Mouse (Mus musculus) frontal cortex, postnatal 10 days (tissue): ENCODE measurements around the gene 1110032A03Rik.

ENCODE experiments used
- DNase-seq, 2 experiments: peaks; one replicate each; pipeline ENCODE4 v3.0.0; 2022; ENCODE audit warnings: low spot score in 2 of 2, mixed read lengths in 1 of 2

The 1110032A03Rik gene

DNA sequence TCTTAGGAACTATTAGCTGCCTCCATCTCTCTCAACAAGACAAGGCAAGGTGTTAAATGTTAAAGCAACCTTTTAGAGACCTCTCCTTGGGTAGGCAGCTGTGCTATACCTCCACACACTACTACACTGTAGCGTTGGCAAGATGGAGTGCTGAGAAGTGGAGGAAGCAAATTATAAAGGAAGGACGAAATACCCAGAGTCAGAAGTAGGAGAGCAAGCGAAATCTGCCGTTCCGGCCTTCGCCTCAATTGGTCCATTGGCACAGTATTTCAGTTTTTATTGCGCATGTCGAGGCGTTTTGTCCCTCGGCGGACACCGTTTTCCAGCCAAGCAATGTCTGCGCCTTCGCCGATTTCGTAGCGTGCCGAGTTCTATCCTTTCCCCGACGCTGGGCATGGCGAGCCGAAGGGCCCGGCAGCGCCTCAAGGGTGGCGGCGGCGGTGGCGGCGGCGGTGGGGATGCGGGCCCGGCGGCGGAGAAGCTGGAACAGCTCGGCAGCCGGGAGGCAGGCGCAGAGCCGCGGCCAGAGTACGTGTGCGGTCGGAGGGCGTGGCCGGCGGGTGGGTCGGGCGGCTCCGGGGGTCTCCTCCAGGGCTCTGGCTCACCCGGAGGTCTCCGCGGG lies at the start of gene 1110032A03Rik, which contains the start of gene Alg9:
Gene 1110032A03Rik (minus strand): TSS at position 530 of the 622 bp plus-strand sequence.
Gene Alg9 (plus strand): TSS at position 29 of the 622 bp plus-strand sequence.
- DNase-seq: peak; percentile 74 to 86

DNA sequence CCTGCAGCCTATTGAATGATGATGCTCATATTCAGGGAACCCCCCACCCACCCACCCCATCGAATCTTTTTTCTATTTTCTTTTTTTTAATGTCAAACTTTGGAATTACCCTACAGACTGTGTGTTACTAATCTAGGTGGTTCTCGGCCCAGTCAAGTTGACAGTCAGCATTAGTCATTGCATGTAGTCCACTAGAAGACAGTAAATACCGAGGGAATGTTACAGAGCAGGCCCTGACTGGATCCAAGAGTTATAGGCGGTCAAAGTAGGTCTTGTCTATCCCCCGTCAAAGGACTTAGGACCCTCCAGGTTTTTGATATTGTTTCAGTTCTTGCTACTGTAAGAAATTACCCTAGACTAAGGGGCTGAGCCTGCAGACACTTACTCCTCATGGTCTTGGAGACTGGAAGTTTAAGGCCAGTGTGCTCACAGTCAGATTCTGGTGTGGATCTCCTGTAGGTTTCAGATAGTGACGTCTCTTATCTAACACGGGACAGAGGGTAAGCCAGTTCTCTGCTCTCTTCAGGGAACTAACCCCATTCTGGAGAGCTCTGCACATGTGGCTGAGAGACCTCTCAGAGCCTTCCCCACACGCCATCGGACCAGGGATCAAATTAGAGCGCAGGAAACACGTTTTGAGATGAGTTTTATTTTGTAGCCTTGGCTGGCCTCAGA lies 48.6 kb upstream of the 1110032A03Rik start:
- DNase-seq: no peak

DNA sequence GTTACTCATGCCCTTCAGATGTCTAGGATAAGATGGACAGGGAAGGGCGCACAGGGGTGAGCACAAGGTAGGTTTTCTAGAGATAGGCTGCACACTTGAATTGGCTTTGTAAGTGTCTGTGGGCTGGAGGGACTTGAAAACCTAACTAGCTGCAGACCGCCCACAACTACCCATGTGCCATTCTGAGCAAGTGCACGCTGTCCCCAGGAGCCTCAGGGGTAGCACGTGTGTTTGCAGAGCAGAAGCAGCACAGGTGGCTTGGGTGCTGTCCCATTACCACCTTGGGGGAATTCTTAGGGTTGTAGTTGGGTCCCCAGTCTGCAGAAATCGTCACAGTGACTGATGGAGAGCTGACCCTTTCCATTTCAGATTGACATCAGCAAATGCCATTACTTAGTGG lies 46.9 kb upstream of the 1110032A03Rik start:
- DNase-seq: no peak

DNA sequence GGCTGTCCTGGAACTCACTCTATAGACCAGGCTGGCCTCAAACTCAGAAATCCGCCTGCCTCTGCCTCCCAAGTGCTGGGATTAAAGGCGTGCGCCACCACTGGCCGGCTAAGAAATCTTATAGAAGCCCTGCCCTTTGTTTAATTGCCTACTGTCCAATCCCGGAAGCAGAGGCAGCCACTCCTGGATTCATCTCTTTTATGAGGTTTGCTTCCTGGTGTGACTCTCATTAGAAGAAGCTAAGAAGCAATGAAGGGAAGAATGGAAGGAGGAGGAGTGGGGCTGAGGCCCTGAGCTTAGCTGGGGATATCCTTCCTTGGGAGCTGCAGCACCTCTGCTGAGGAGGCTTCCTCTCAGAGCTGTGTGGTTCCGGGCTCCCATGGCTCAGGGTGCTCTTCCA lies 46.3 kb upstream of the 1110032A03Rik start:
- no peak for DNase-seq

DNA sequence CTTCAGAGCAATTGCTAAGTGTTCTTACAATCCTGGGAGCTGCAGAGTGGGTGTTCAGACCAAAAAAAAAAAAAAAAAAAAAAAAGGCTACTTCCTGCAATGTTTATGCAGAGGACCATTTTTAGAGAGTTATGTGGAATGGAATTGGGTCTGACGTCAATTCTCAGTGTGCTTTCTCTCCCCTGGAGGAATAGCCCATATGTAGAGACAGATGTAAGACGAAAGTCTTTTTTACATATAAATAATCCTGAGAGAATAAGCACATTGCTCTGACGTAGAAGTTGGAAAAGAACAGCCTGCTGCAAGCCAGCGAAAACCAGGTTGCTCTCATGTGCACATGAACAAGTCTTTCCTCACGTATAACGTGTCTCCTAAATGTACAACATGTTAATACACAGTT lies 44.4 kb upstream of the 1110032A03Rik start:
- no peak for DNase-seq

DNA sequence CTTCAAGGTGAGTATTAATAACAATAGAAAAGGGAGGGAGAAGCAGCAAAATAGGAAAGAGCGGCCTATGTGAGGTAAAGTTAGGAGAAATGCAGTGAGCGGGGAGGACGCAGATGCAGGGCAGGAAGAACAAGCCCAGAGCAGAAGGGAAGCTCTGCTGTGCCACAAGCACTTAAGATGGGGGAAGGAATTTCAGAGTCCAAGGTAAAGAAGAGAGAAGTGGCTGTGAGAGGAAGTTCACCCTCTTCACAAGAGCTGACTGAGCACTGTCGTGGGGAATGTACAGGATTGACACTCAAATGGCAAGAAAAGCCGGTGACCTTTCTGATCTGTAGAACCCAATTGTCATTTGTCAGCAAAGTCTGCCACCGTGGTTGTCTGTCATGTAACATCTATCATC lies 42.7 kb upstream of the 1110032A03Rik start:
- no peak for DNase-seq

DNA sequence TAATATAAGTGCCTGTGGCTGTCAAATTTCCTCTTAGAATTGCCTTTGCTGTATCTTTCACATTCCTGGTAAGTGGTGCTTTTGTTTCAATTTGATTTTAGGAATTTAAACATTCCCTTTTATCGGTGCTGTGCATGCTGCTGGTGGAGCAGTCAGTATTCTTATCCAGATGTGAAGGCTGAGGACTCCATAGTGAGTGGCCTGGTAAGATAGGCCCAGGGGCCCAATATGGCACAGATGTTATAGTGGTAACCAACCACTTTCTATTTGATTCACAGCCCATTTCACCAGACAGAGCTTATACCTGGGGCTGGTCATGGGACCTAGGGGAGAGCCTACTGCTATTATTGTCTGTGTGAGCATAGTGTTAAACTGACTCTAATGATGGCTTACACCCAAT lies 41.2 kb upstream of the 1110032A03Rik start:
- DNase-seq: no peak

DNA sequence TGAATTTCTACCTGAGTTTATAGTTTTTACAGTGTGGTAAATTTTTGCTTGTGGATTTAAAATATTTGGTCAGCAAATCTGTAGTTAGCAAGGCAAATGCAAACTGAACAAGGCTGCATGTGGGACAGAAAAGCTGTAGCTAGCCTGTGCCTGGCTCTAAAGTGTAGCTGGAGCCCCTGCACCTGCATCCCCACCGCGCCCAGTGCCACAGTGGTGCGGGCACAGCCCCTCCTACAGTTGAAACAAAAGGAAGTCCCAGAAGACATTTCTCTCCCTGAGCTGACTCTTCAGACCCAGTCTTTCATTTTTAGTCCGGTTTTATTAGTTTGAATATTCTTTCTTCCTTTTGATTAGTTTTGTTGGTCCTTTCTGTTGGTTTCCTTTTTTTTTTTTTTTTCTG lies 40.3 kb upstream of the 1110032A03Rik start:
- DNase-seq: no peak

DNA sequence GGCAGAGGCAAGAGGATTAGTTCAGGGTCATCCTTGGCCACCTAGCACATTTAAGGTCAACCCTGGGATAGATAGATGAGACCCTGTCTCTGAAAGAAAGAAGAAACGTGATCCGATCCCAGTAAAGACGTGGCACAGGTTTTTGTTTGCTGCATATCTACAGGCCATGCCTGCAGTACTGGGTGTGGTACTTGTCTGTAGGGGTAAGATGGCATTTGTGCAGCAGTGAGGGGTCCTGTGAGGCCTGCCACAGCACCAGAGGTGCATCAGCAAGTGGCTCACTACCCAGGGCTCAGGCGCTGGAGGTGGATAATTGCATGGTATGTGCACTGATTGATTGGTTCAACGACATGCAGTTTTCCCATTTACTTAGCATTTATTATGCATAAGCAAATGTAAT lies 38.5 kb upstream of the 1110032A03Rik start:
- no peak for DNase-seq

DNA sequence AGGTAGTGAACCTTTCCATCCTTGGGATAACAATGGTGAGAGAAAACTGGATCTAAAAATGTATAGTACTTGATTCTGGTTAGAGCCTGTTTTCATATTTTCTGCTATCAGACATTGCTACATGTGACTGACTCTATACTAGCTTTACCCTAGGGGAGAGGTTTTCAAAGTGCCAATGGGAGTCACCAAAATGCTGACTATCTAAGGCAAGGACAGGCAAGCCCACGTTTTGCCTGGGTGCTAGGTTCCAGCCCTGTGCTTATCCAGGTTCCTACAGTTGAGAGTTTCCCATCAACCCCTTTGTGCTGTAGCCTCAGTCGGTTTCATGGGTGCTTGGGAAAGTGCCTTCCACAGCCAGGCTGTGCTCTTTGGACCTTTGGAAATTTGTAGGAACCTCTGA lies 36.4 kb upstream of the 1110032A03Rik start:
- no peak for DNase-seq

DNA sequence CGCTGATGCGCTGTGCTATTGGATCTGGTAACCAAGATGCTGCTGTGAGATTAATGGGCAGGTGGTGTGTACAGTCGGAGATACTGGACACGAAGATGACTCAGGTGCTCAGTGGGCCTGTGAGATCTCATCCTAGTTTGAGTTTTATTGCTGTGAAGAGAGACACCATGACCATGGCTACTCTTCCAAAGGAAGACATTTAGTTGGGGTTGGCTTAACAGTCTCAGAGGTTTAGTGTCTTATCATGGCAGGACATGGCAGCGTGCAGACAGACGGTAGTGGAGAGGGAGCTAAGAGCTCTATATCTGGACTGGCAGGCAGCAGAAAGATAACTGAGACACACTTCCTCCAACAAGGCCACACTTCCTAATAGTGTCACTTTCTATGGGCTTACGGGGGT lies 35.9 kb upstream of the 1110032A03Rik start:
- no peak for DNase-seq

DNA sequence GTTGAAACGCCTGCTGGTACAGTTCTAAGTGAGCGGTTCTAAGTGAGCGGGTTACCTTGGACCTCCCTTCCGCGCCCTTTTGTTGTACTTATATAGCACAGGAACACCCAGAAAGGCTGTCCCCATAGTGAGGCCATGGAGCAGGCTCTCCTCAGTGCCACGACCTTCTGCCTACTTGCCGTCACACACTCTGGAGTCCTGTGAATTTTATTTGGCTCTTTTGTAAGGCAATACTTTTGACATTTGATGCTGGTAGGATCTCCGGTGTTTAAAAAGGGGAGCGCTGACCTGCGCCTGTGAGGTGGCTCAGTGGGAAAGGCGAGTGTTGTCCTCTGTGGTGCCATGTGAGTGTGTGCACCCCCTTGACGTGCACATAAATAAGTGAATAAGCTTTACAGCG lies 33.8 kb upstream of the 1110032A03Rik start:
- DNase-seq: no peak

DNA sequence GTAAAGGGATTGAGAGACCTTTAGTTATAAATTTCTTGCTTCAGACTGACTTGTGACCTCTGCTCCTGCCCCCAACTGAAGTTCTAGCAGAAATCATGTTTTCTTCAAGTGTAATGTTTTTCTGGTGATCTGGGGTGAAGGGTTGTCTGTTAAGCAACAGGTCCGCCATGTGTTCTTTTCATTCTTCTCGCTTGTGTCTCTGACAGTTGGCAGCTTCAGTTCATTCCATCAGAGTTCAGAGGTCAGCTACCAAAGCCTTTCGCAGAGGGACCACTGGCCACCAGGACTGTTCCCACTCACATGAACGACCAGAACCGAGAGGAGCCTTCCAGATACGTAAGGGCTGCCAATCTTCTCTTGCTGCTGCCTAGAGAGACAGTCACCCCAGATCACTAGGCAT lies 33.2 kb upstream of the 1110032A03Rik start:
- DNase-seq: no peak

DNA sequence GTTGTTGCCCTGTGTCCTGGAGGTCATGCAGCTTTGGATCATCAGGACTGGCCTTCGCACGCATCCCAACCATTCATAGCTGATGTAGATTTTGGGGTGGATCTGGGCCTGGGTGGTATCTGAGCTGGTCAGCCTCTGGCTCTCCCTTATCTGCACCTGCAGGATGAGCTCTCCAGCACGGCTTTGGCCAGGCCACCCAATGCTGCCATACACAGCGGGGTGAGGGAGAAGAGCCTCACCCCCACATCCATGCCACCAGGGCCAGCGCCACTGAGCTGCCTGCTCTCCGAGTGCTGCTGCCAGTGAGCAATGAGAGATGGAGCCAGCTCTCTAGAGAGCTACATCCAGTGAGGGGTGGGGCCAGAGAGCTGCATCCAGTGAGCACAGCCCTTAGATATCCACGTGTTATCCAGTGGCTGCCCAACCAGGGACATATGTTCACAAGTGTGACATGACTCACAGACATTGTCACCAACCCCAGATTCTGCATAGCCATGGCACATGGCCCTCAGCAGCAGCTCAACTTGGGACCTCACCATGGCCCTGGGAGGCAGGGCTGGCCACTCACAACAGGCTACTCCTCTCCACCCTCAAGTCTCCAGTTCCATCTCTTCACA lies 27.8 kb upstream of the 1110032A03Rik start:
- no peak for DNase-seq

DNA sequence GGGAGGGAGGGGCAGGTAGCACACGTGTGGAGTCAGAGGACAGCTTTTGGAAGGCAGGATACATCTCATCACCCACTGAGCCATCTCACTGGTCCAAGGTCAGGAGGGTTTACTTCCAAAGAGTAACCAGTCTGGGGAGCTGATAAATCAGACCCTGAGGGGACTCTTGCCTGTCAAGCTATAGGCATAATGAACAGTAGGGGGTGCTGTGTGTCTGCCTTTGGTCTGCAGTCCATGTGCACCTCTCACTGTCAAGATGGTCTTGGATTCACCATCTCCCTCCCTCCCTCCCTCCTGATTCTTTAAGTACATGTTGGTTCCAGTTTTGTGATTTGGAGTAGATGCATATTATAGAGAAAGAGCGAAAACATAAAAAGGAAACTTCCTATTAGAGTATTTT lies 25.7 kb upstream of the 1110032A03Rik start:
- no peak for DNase-seq

DNA sequence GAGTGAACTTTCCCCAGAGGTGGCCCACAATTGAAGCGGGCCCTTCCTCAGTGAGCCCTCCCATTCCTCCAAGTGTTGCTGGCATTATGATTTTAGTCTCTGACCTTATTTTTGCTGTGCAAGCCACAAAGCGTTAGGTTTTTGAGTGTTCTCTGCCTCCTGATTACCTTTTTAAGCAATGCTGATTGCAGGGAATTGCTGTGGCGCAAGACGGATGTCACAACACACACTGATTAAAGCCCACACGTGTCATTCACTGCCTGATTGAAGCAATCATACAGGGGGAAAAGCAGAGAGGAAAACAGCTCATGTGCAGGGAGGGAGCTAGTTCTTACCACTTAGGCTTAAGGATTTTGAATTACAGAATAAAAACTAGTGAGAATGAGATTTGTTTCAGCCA lies 23.0 kb upstream of the 1110032A03Rik start:
- no peak for DNase-seq

DNA sequence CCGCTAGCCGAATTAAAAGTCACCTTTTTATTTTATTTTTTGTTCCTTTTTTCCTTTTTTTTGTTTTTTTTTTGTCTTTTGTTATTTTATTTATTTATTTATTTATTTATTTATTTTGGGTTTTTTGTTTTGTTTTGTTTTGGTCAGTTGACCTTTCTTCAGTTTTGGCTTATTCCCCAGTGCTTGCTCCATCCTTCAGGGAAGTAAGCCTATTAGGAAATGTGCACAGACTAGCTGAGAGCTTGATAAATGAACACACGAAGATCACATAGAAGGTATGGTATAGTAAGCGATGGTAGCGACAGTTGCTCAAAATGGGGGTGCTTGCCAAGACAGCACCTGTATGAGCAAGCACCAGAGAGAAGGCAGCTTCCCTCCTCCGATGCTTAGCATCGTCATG lies 22.3 kb upstream of the 1110032A03Rik start:
- DNase-seq: no peak

DNA sequence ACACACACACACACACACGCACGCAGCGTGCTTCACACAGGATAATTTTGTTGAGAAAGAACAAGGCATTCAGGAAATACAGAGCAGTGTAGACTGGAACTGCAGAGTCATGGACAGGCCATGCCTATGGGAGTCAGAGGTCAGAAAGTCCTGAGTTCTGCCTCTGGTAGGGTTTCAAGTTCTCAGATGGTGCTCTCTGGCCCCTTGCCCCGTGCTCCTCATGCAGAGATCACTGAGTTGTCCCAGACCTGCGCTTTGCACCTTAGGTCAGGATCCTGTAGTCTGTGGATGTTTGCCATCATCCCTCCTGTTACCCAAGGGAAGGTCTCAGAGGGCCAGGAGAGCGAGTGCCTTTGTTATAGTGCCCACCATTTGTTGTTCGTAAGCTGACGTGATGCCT lies 21.5 kb upstream of the 1110032A03Rik start:
- no peak for DNase-seq

DNA sequence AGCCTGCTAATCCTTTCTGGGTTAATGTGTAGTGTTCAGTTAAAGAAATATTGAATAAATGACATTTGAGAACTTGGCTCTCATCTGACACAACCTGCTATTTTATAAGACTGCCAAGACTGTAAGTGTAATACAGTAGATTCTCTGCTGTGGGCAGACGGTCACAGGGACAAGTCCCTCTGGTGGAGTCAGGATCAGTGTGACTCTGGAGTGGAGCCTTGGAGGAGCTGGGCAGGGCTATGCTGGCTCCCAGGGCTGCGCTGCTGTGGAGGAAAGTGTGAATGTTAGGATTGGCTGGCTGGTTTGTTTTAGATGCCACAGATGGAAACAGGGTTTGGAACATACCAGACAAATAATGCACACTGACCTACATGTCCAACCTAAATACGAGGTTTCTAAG lies 19.9 kb upstream of the 1110032A03Rik start:
- DNase-seq: no peak

DNA sequence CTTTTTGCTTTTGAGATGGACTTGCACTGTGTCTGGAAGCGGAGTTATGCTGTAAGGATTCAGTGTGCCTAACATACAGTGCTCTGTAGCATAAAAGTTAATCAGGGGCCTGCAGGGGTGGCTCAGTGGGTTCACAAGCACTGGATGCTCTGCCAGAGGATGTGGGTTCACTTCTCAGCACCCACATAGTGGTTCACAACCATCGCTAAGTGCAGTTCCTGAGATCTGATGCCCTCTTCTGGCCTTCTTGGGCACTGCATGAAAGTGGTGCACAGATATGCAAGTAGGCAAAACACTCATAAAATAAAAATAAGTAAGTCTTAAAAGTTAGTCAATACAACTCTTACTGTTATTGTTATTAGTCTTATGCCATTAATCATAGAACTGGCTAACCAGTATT lies 6.8 kb upstream of the 1110032A03Rik start:
- DNase-seq: no peak

DNA sequence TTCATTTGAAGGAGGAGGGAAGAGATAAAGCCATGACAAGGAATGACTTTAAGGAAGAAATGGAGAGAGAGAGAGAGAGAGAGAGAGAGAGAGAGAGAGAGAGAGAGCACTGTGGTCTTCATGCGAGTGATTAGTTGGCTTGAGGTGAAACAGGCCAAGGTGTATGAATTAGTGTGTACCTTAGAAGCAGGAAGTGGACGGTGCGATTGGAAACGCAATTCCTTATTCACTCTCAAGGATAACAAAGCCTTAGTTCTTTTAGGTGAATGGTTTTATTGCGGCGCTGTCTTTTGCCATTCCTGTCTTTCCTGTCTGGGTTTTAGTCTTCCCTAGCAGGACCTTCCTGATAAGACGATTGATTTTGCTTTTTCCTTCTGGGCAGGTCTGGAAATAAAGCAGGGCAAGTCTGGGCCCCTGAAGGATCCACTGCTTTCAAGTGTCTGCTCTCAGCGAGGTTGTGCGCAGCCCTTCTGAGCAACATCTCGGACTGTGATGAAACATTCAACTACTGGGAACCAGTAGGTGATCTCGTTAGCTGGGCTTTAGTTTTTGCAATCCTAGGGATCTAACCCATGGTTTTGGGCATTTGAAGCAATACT lies 941 bp upstream of the 1110032A03Rik start:
- no peak for DNase-seq

DNA sequence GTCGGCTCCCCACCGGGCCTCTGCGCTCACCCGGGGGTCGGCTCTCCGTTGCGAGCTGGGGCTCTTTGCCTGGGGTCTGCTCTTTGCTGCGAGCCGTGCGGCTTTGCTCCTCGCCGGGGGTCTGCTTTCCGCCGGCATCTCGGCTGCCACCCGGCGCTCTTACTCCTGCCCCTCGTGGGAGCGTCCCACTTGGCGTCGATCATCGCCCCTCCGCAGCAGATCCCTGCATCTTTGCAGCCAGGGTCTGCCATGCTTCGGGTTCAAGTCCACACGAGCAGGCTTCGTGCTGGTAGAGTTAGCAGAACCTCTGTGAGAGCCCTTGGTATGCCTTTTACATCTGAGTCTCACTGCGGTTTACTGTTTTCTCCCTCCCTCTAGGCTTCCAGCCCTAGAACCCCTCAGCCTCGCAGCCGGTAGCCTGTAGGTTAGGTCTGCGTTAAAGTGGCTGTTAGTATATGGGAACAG lies 374 bp upstream of the 1110032A03Rik start:
- no peak for DNase-seq

DNA sequence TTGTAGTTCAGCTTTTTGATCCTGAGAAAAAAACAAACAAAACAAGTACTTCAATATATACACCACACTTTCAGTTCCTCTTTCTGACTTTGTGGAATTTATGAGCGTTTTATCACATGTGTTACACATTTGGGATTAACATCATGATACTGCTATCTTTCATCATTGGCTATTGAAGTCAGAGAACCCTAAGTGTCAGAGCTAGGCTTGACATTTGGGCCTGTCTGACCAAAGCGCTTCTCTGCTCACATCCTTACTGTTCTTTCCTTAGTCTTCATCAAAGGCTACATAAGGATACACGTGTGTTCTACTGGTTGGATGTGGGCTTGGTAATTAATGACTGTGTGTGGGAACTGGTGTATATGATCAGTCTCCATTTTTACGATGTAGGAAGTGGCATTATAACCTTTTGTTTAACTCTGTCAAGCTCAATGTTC lies 1.3 kb downstream of the 1110032A03Rik start:
- no peak for DNase-seq
